Mouse (Mus musculus) gastrocnemius, postnatal 4 days (tissue): ENCODE measurements around the gene Sema6d. TPM values are rescaled to one million over a fixed set of nuclear protein-coding genes. Genes with fewer than 3 reads are reported as not detected.

Experiments
- DNase-seq, 2 experiments: peaks; one replicate each; pipeline ENCODE4 v3.0.0; 2021 to 2022; ENCODE audit warnings: low spot score in 2 of 2, mixed read lengths in 2 of 2
- total RNA-seq, 2 experiments: library from RNA; stranded (reverse); gene quantifications; 2 replicates each; pipeline ENCODE4 v1.2.3; 2021

Gene Sema6d
- total RNA-seq, 2 experiments from 2014 or later = 34.0 to 34.5 TPM

GRCm38 (mm10) chr2:124640500-124641193 lies 550.9 kb downstream of the Sema6d start:
- no peak for DNase-seq

- DNase-seq = no peak
These were observed 551.4 kb downstream of the Sema6d start for GRCm38 (mm10) chr2:124641194-124641558.

- no peak for DNase-seq
These were observed 552.4 kb downstream of the Sema6d start for GRCm38 (mm10) chr2:124642131-124642530.

- no peak for DNase-seq
These were observed 560.8 kb downstream of the Sema6d start for GRCm38 (mm10) chr2:124650609-124651008.

GRCm38 (mm10) chr2:124651146-124651545 lies 561.4 kb downstream of the Sema6d start:
- peak in 1 of 2 experiments; percentile 36 for DNase-seq

- no peak for DNase-seq
These were observed 563.4 kb downstream of the Sema6d start for GRCm38 (mm10) chr2:124653161-124653560.

GRCm38 (mm10) chr2:124657358-124657757 lies 567.6 kb downstream of the Sema6d start:
- DNase-seq = no peak

- DNase-seq = no peak
These were observed 568.6 kb downstream of the Sema6d start for GRCm38 (mm10) chr2:124658374-124658773.

- no peak for DNase-seq
These were observed 569.8 kb downstream of the Sema6d start for GRCm38 (mm10) chr2:124659601-124660000.

- no peak for DNase-seq
These were observed 570.9 kb downstream of the Sema6d start for GRCm38 (mm10) chr2:124660686-124661085.

GRCm38 (mm10) chr2:124661316-124661715 lies 571.5 kb downstream of the Sema6d start:
- no peak for DNase-seq

- DNase-seq = no peak
These were observed 572.5 kb downstream of the Sema6d start for GRCm38 (mm10) chr2:124662257-124662656.

- DNase-seq = no peak
These were observed 574.4 kb downstream of the Sema6d start for GRCm38 (mm10) chr2:124664191-124664590.

GRCm38 (mm10) chr2:124668431-124668830 lies 578.7 kb downstream of the Sema6d start:
- DNase-seq = no peak

- DNase-seq = no peak
These were observed 583.3 kb downstream of the Sema6d start for GRCm38 (mm10) chr2:124673117-124673516.

- no peak for DNase-seq
These were observed 594.7 kb downstream of the Sema6d start for GRCm38 (mm10) chr2:124684481-124684901.

- no peak for DNase-seq
These were observed 600.6 kb downstream of the Sema6d start for GRCm38 (mm10) chr2:124690372-124690771.

GRCm38 (mm10) chr2:124702621-124703020 lies 612.9 kb downstream of the Sema6d start:
- DNase-seq = no peak

GRCm38 (mm10) chr2:124704922-124705321 lies 615.2 kb downstream of the Sema6d start:
- DNase-seq = no peak

- DNase-seq = no peak
These were observed 616.0 kb downstream of the Sema6d start for GRCm38 (mm10) chr2:124705806-124706205.

GRCm38 (mm10) chr2:124706896-124707295 lies 617.1 kb downstream of the Sema6d start:
- no peak for DNase-seq
